Mouse (Mus musculus) kidney, postnatal 25 days (tissue): ENCODE data around the gene Pgr15l.
A peak's percentile ranks its signal among the peaks of the same experiment; 100 is the strongest.

Experiments used
- DNase-seq, 2 experiments: peaks; one replicate each; pipeline ENCODE4 v3.0.0; 2021; ENCODE audit warnings: mixed read lengths in 2 of 2

Gene Pgr15l

GRCm38 (mm10) chrX:97072369-97072768, at the start of gene Pgr15l:
Pgr15l (plus strand) TSS chrX:97072596.
- peak in 1 of 2 experiments; percentile 32 for DNase-seq

- DNase-seq, result no peak
These were observed 44.9 kb upstream of the Pgr15l start for GRCm38 (mm10) chrX:97027540-97027939.

- DNase-seq, result peak in 1 of 2 experiments; percentile 1
These were observed 2.6 kb upstream of the Pgr15l start for GRCm38 (mm10) chrX:97069816-97070215.
